Mouse (Mus musculus) myocyte (in vitro differentiated cells): ENCODE data around the gene Zfyve27.

Source experiments
- E2F4 ChIP-seq: IDR thresholded peaks from one replicate; pipeline ENCODE4 v1.6.1; 2011; ENCODE audit warnings: mild to moderate bottlenecking, control low read depth, moderate library complexity; ENCODE audit not compliant: insufficient read depth
- POLR2A ChIP-seq: IDR thresholded peaks from one replicate; pipeline ENCODE4 v1.6.1; 2011; ENCODE audit warnings: low read depth, mild to moderate bottlenecking, control low read depth, moderate library complexity; ENCODE audit not compliant: insufficient read length
- POLR2AphosphoS2 ChIP-seq: IDR thresholded peaks from one replicate; pipeline ENCODE4 v1.6.1; 2011; ENCODE audit warnings: low read depth, control low read depth; ENCODE audit not compliant: insufficient read length
- USF1 ChIP-seq: IDR thresholded peaks from one replicate; pipeline ENCODE4 v1.6.1; 2011; ENCODE audit warnings: low read depth, mild to moderate bottlenecking, control low read depth, moderate library complexity

DNA sequence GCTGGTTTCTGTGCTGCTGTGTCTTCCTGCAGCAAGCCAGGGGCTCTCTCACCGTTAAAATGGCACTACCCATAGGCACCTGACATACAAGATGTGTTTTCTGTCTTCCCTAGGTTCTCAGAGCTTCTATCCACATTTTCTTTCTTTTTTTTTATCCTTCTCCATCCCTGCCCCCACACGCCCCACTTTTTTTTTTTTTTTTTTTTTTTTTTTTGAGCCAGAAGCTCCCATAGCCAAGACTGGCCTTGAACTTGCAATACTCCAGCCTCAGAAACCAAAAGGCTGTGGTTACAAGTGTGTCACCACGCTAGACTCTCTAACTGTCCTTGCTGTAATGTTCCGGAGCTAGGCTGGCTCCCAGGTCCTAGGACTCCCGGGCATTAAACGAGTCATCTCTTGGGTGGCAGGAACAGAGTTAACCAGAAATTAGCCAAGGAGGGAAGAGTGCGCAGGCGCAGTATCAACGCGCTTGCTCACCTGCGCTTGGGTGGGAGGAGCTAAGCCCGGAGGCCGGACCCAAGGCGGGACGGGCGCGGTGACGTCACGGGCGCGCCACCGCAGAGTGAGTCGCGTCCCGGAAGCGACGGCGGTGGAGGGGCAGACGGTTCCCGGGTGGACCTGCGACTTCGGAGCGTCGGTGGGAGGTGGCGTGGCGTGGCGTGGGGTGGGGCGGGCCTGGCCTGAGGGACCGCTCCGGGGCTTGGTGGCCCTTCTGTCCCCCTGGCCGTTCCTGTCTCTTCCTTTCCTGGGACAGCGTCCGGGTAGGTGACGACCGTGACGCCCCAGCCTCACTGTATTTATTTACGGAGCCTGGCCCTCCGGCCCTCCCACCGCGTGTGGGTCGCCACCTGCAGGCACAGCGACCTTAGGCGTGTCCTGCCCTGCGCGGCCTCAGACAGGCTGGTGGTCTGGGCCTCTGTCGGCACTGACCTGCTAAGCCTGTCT, 6.5 kb downstream of the Zfyve27 start:
- TF ChIP-seq USF1 (no peak), POLR2A (peak; percentile 99), POLR2AphosphoS2 (peak; percentile 93), E2F4 (no peak)
